Mouse (Mus musculus): Measurements from ENCODE around the gene Ganc.

Gene Ganc

DNA sequence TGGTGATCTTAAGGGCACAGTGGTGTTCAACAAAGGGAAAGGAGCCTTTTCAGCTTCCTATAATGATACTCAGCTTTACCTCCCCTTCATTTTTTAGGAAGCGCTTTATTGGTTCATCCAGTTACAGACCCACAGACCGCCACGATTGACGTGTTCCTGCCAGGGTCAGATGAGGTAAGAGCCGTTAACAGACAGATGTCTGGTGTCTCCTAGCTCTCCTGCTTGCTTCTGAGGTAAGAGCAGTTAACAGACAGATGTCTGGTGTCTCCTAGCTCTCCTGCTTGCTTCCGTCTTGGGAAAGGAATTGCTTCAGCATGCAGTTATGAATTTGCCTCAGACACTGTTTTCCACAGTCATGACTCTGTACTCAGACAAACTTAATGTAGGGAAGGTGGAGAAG is 47.0 kb downstream of the Ganc start:
- no peak for DNase-seq (ENCODE audit: low spot score in 2 of 2)

DNA sequence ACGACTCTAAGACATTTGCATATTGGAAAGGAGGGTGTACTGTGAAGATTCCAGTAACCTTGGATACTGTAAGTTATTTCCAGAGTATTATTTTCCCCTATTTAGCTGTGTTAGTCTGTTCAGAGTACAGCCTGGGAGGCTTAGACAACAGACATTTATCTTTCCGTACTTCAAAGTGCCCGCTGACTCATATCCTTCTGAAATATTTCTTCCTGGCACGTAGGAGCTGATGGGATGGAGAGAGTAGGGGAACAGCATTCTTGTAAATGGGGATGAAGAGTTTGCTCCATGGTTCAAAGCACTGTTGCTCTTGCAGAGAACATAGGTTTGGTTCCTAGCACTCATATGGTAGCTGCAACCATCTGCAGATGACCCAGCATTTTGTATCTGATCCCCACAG is 48.9 kb downstream of the Ganc start:
- DNase-seq (ENCODE audit: low spot score in 2 of 2): no peak

- no peak for DNase-seq (ENCODE audit: low spot score in 2 of 2)
Observed at GRCm38 (mm10) chr2:120454987-120455386, 51.3 kb downstream of the Ganc start.

GRCm38 (mm10) chr2:120455719-120456118 is 52.0 kb downstream of the Ganc start, which contains the start of gene Capn3:
Gene Capn3, plus strand, starts transcription at chr2:120456019.
- no peak for DNase-seq (ENCODE audit: low spot score in 2 of 2)

DNA sequence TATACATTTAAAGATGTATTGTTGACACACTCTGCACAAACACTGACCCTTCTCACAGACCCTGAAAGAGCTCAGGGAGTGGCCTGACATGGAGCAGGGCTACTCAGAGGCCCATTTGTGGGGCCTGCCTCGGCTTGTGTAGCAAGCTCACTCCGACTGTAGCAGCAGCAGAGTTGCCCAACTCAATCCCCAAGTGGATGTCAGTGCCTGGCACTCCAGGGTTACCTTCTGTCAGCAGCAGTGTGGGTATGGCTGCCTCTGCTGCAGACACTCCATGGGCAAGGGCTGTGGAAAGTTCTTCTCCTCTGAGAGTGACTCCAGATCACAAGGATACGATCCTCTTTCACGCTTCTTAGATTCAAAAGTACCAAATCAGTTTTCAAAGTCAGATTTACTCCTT is 56.5 kb downstream of the Ganc start:
- DNase-seq (ENCODE audit: low spot score in 2 of 2): no peak

DNA sequence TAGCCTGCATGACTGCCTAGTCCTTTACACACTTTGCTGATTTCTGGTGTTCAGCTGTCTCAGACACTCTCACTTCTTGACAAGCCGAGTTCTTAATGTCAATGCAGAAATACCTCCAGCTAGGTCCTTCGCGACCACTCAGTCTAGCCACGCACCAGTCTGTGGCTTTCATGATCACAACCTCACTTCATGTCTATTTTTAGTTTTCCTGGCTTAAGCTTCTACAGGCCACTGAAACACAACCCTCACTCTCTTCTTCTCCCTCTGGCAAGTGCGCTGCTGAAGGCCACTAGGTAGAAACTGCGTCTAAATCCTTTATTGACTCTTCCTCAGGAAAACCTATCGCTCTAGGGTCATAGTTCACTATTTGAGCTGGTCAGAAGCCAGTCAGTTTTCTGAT is 59.6 kb downstream of the Ganc start:
- no peak for DNase-seq (ENCODE audit: low spot score in 2 of 2)

- no peak for DNase-seq (ENCODE audit: low spot score in 2 of 2)
Observed at GRCm38 (mm10) chr2:120464091-120464490, 60.4 kb downstream of the Ganc start.

DNA sequence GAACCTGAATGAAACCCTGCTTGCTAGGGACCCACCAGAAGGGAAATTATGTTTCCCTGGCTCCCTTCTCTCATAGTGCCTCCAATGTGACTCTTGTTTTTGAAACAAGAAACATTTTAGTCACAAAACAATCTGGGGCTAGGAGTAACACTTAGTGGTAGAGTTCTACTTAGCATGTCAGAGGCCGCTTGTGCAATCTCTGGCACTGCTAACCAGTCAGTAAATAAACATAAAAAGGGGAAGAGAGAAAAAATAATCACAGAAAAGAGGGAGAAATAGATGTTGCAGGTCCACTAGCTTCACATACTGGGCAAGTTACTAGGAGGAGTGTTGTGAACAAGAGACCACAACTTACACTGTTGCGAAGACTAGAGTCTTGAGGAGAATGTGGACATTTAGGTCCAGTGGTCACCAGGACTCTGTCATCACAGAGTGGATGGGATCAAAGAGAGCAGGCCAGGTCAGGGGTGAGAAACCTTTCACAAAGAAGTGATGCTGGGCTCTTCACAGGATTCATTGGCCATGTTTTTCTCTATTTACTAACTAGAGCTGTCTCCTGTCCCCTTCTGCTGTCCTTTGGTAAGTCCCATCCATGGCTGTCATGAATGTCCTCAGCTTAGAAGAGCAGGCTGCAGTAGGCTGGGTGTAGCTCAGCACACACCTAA is 61.2 kb downstream of the Ganc start:
- no peak for DNase-seq (ENCODE audit: low spot score in 2 of 2)

DNA sequence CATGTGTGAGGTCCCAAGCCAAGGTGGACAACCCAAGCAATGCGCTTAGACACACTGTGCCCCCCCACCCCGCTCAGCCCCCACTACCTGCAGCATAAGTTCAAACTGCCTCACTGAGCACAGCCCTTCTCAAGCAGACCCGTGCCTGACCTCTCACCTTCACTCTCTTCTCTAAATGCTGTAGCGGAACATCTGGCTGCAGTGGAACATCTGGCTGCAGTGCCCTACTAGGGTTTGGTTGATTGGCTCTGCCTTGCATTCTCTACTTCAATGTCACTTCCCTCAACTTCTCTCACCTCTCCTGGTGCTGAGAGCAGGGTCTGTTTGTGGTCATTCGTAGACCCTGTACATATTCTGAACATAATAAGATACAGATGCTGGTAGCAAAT is 61.7 kb downstream of the Ganc start:
- DNase-seq (ENCODE audit: low spot score in 2 of 2): no peak

- DNase-seq (ENCODE audit: low spot score in 2 of 2): no peak
Observed at GRCm38 (mm10) chr2:120468011-120468410, 64.3 kb downstream of the Ganc start.

- no peak for DNase-seq (ENCODE audit: low spot score in 2 of 2)
Observed at GRCm38 (mm10) chr2:120469220-120469619, 65.5 kb downstream of the Ganc start.

GRCm38 (mm10) chr2:120469715-120470114 is 66.0 kb downstream of the Ganc start:
- no peak for DNase-seq (ENCODE audit: low spot score in 2 of 2)

DNA sequence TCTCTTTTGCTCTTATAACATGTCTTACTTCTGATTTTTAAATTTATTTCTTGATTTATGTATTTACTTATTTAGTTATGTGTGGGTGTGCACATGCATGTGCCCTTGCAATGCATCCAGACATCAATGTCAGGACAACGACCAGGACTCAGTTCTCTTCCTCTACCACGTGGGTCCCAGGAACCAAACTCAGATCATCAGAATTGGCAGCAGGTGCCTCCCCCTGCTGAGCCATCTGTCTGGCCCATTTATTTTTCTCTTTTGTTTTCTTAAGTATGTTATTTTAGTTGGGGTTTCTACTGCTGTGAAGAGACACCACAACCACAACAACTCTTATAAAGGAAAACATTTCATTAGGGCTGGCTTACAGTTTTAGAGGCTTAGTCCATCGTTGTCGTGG is 67.2 kb downstream of the Ganc start:
- no peak for DNase-seq (ENCODE audit: low spot score in 2 of 2)

DNA sequence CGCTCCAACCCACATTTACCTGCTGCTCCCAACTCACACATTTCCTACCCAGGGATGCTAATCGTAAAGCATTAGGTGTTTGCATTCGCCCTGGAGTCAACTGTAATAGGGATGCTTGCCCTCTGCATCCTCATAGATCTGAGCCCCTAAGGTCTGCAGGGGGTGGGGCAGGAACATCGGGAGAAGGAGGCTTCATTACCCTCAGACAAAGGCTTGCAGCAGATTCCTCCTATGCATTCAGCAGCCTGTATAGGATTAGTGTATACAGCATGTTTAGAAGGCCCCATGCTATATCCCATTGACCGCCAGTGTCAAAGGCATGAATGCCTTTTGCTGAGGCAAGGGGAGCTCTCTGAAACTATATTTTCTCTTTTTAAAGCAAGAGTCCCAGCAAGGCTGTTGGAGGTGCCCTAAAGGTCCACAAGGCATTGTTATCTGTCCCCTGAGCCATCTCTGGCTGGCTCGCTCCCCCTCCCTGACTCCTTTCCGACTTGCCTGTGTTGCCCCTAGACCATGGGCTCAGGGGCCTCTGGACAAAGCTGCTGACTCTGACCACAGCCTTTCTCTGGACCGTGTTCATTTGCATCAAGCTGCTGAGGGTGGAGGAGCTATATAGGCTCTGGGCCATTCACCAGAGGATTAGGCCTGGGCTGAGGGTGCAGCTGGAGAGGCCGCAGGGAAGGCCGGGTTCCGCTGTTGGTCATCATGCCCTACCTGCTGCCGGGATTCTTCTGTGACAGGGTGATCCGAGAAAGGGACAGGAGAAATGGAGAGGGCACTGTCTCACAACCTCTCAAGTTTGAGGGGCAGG is 72.8 kb downstream of the Ganc start:
- no peak for DNase-seq (ENCODE audit: low spot score in 2 of 2)

- DNase-seq (ENCODE audit: low spot score in 2 of 2): peak; percentile 57 to 84
Observed at GRCm38 (mm10) chr2:120478600-120478999, 74.9 kb downstream of the Ganc start.

DNA sequence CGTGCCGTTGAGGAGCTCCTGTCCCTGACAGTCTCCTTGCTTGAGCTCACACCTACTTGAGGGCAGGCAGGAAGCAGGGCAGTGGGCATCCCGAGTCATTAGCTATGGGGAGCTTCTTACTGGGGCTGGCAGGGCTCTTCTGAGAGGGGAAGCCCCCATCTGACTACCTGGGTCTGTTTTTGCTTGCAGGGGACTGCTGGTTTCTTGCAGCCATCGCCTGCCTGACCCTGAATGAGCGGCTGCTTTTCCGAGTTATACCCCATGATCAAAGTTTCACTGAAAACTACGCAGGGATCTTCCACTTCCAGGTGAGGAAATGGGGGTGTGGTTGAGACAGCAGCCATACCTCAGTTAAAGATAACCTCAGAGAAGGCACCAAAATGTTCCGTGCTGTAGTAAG is 78.2 kb downstream of the Ganc start:
- no peak for DNase-seq (ENCODE audit: low spot score in 2 of 2)

- no peak for DNase-seq (ENCODE audit: low spot score in 2 of 2)
Observed at GRCm38 (mm10) chr2:120482506-120483389, 79.1 kb downstream of the Ganc start.

- DNase-seq (ENCODE audit: low spot score in 2 of 2): no peak
Observed at GRCm38 (mm10) chr2:120484241-120484640, 80.5 kb downstream of the Ganc start.

- DNase-seq (ENCODE audit: low spot score in 2 of 2): no peak
Observed at GRCm38 (mm10) chr2:120493254-120493653, 89.6 kb downstream of the Ganc start.

DNA sequence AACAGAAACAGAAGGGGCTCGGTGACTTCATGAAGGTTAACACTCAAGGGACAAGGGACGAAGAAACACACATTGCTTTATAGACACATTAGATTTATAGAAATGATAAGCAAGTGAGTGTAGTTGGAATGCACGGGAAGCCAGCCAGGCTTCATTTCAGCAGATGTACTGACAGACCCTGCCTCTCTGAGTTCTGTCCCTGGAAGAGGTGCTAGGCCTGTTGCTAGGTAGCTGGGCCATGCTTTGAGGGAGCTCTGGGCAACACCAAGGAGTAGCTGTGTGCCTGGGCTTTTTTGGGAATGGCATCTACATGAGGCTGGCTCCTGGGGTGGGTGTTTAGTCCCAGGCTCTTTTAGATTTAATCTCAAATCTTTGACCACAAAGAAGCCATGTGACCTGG is 92.8 kb downstream of the Ganc start:
- no peak for DNase-seq (ENCODE audit: low spot score in 2 of 2)

- DNase-seq (ENCODE audit: low spot score in 2 of 2): peak; percentile 16 to 38
Observed at GRCm38 (mm10) chr2:120499971-120500471, 96.3 kb downstream of the Ganc start.

Data from spleen, postnatal 10 days (tissue).